Mouse (Mus musculus): ENCODE measurements at regions not wholly inside any gene's neighbourhood (a gene's known extent, or its start where the extent isn't known, plus 50 kb on each side); places are given as distances from the start of the nearest gene placed in this dataset.

DNA sequence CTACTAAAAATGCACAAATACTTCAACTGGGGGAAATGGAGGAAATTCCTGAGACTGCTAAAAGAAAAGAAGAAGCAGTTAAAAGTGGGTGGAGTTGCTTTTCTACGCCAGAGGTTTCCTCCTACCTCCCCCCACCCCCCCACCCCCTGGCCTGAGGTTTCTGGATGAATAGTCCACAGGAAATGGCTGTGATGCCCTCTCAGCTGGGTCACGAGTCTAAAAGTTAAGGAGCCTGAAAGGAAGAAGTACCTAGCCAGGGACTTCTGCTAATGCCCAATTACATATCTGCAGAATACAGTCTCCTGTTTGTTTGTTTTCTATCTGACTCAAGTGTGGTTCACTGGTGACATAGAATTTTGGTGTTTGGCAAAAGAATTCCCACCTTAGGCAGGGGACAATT is 169.4 kb downstream of the Mtx2 start:
- no peak overlapping the region for H3K4me3 ChIP-seq
- no peak overlapping the region for H3K9ac ChIP-seq
- no peaks in the 10 kb centered on the region for H3K9me3 ChIP-seq
- no peaks in the 10 kb centered on the region for H3K36me3 ChIP-seq (replicated peaks)
- H3K27me3 ChIP-seq (replicated peaks) = no peaks in the 10 kb centered on the region
- H3K27ac ChIP-seq = no peak overlapping the region
- ATAC-seq (replicated peaks) = no peak
- no peaks in the 10 kb centered on the region for H3K4me1 ChIP-seq
- WGBS = 35% methylated on average over 2 of the region's 2 CpGs
- H3K4me2 ChIP-seq = no peak overlapping the region

- Histone ChIP-seq H3K36me3 (replicated peaks) (no peaks in the 10 kb centered on the region), H3K4me1 (no peaks in the 10 kb centered on the region), H3K9me3 (no peaks in the 10 kb centered on the region), H3K4me2 (no peak overlapping the region), H3K4me3 (no peak overlapping the region), H3K27ac (no peak overlapping the region), H3K9ac (no peak overlapping the region), H3K27me3 (replicated peaks) (no peaks in the 10 kb centered on the region)
- ATAC-seq (replicated peaks) = no peak
- 94% methylated on average over 1 of the region's 1 CpGs for WGBS
Measured at GRCm38 (mm10) chr2:74997736-74998135, 172.1 kb downstream of the Mtx2 start.

DNA sequence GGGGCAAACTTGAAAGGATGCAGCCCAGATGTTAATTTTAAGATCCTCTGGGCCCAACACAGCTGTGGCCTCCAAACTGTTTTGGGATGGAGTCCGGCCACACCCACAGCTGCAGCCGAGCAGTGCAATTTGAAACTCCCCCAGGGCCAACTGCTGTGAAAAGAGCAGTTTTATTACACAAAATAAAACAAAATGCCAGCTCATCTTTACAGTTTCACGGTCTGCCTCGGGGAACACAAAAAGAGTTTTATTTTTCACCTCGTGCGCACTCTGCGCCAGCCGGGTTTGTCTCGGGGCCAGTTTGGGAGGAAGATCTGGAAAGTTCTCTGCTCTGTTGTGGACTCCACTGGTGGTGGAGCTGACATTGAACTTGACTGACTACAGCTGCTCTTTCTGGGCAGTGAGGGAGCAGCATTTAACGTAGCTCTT is 174.8 kb downstream of the Mtx2 start:
- no peak overlapping the region for H3K4me2 ChIP-seq
- no peak overlapping the region for H3K9ac ChIP-seq
- no peaks in the 10 kb centered on the region for H3K9me3 ChIP-seq
- H3K4me3 ChIP-seq = no peak overlapping the region
- no peak for ATAC-seq (replicated peaks)
- 67% methylated on average over 10 of the region's 10 CpGs for WGBS
- H3K36me3 ChIP-seq (replicated peaks) = no peaks in the 10 kb centered on the region
- H3K4me1 ChIP-seq = no peaks in the 10 kb centered on the region
- no peak overlapping the region for H3K27ac ChIP-seq
- H3K27me3 ChIP-seq (replicated peaks) = no peaks in the 10 kb centered on the region

DNA sequence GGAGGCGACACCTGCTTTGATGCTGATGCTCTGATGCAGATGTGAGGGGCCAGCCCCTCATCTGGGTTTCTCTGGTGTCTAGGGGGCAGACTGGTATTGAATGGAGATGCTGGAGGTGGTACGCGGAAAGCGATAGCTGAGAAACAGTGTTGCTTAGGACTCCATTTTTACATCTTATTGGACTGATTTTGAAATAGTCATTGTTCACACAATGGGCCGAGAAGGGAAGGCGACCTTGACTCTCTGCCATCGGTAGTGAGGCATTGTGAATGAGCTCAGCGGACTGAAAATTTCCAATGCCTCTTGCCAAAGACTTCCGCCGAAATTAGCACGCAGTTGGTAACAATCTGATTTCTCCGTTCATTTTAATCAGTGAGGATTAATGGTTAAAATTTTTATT is 177.0 kb downstream of the Mtx2 start:
- no peak overlapping the region for H3K27ac ChIP-seq
- no peak overlapping the region for H3K9ac ChIP-seq
- no peaks in the 10 kb centered on the region for H3K27me3 ChIP-seq (replicated peaks)
- 59% methylated on average over 12 of the region's 12 CpGs for WGBS
- no peak for ATAC-seq (replicated peaks)
- peak overlapping the region; percentile 22 for H3K4me2 ChIP-seq
- H3K36me3 ChIP-seq (replicated peaks) = no peaks in the 10 kb centered on the region
- H3K9me3 ChIP-seq = no peaks in the 10 kb centered on the region
- H3K4me1 ChIP-seq = no peaks in the 10 kb centered on the region
- H3K4me3 ChIP-seq = no peak overlapping the region

- Histone ChIP-seq H3K36me3 (replicated peaks) (no peaks in the 10 kb centered on the region), H3K4me1 (no peaks in the 10 kb centered on the region), H3K27ac (no peak overlapping the region), H3K4me2 (no peak overlapping the region), H3K27me3 (replicated peaks) (no peaks in the 10 kb centered on the region), H3K9ac (no peak overlapping the region), H3K4me3 (no peak overlapping the region), H3K9me3 (no peaks in the 10 kb centered on the region)
- no peak for ATAC-seq (replicated peaks)
- 81% methylated on average over 1 of the region's 1 CpGs for WGBS
Measured at GRCm38 (mm10) chr2:75008116-75008515, 182.5 kb downstream of the Mtx2 start.

- no peak for ATAC-seq (replicated peaks)
- Histone ChIP-seq H3K27me3 (replicated peaks) (no peaks in the 10 kb centered on the region), H3K4me3 (no peak overlapping the region), H3K4me1 (no peaks in the 10 kb centered on the region), H3K27ac (no peak overlapping the region), H3K4me2 (no peak overlapping the region), H3K36me3 (replicated peaks) (no peaks in the 10 kb centered on the region), H3K9ac (no peak overlapping the region), H3K9me3 (no peaks in the 10 kb centered on the region)
- WGBS = 82% methylated on average over 7 of the region's 7 CpGs
Measured at GRCm38 (mm10) chr2:75010647-75011046, 185.0 kb downstream of the Mtx2 start.

GRCm38 (mm10) chr2:75012046-75012445 is 186.4 kb downstream of the Mtx2 start:
- ATAC-seq (replicated peaks) = no peak
- WGBS = 84% methylated on average over 8 of the region's 8 CpGs

DNA sequence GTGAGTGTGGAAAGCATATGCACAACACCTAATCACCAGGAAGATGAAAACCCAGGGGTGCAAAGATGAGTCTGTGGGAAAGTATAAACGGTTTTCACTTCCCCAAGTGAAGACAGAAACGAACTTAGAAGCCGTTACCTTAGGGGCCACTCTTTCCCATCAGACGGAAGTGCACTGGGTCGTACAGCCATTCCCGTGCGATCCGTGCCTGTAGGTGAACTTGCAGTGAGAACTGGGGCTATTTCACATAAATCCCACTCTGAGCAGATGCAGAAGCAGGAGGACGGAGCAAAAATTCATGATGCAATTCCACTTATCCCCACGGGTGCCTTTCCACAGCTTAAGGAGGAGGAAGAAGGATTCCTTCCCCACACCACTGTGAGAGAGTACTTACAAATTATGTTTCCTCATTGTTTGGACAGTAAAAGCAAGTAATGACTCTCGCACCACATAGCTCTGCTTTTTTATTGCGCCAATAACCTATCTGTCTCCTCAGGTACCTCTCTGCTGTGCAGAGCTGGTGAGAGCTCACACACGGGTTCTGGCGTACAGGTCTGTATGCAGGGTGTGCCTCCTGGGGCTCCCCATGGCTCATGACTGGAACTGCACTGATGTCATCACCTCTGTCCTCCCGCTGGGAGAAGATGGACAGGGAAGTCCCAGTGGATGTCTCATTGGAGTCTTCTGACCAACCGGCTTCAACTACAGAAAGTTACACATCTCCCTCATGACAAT is 189.6 kb downstream of the Mtx2 start:
- Histone ChIP-seq H3K27me3 (replicated peaks) (no peaks in the 10 kb centered on the region), H3K4me2 (no peak overlapping the region), H3K4me3 (no peak overlapping the region), H3K27ac (no peak overlapping the region), H3K9ac (no peak overlapping the region), H3K4me1 (no peaks in the 10 kb centered on the region), H3K9me3 (no peaks in the 10 kb centered on the region), H3K36me3 (replicated peaks) (no peaks in the 10 kb centered on the region)
- 83% methylated on average over 16 of the region's 16 CpGs for WGBS
- ATAC-seq (replicated peaks) = no peak

More at GRCm38 (mm10) chr2:75012046-75012445, 186.4 kb downstream of the Mtx2 start:
- H3K4me3 ChIP-seq = no peak overlapping the region
- no peak overlapping the region for H3K27ac ChIP-seq
- H3K4me2 ChIP-seq = no peak overlapping the region
- no peaks in the 10 kb centered on the region for H3K4me1 ChIP-seq
- H3K9ac ChIP-seq = no peak overlapping the region
- no peaks in the 10 kb centered on the region for H3K36me3 ChIP-seq (replicated peaks)
- no peaks in the 10 kb centered on the region for H3K27me3 ChIP-seq (replicated peaks)
- H3K9me3 ChIP-seq = no peaks in the 10 kb centered on the region

DNA sequence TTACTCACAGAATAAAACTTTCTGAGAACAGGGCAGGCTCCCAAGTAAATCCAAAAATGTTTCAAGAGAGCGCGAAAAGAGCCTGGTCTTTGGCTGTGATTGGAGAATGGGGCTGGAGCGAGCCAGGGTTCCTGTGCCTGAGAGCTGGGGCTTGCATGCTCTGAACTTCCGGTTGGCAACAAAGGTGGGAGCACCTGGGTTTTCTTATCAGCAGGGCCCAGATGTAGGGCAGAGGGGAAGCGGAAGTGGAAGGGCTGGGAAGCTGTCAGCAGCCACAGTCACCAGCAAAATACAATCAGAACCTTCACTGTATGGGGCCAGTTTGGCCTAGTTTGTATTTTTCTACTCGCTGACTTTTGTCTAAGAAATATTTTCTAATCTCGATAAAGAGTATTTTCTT is 193.9 kb downstream of the Mtx2 start:
- no peaks in the 10 kb centered on the region for H3K27me3 ChIP-seq (replicated peaks)
- no peaks in the 10 kb centered on the region for H3K4me1 ChIP-seq
- H3K9ac ChIP-seq = no peak overlapping the region
- no peaks in the 10 kb centered on the region for H3K9me3 ChIP-seq
- H3K4me3 ChIP-seq = no peak overlapping the region
- H3K4me2 ChIP-seq = no peak overlapping the region
- no peaks in the 10 kb centered on the region for H3K36me3 ChIP-seq (replicated peaks)
- no peak overlapping the region for H3K27ac ChIP-seq
- ATAC-seq (replicated peaks) = no peak
- WGBS = 83% methylated on average over 7 of the region's 7 CpGs

GRCm38 (mm10) chr2:75021639-75022038 is 196.0 kb downstream of the Mtx2 start:
- 68% methylated on average over 7 of the region's 7 CpGs for WGBS
- Histone ChIP-seq H3K9me3 (no peaks in the 10 kb centered on the region), H3K27me3 (replicated peaks) (no peaks in the 10 kb centered on the region), H3K9ac (no peak overlapping the region), H3K36me3 (replicated peaks) (no peaks in the 10 kb centered on the region), H3K27ac (no peak overlapping the region), H3K4me1 (no peaks in the 10 kb centered on the region), H3K4me2 (no peak overlapping the region), H3K4me3 (no peak overlapping the region)
- ATAC-seq (replicated peaks) = no peak

DNA sequence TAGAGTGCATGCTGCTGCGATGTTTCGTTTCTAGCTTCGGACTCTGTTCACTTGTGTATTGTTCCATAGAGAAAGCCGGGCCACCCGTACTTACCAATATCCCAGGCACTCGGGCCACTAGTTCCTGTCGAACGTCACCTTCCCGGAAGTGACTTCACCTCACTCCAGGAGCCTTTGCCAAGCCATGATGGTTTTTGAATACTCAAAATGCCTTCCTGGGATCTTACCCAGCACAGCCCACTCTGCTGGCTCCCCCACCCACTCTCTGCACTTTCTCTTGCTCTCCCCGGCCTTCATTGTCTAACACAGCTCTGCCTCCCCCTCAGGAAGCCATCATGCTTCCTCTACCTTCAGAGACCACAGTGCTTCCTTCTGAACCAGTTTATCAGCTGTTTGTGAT is 202.5 kb downstream of the Mtx2 start:
- H3K9ac ChIP-seq = no peak overlapping the region
- WGBS = 91% methylated on average over 10 of the region's 10 CpGs
- H3K4me3 ChIP-seq = no peak overlapping the region
- no peak overlapping the region for H3K4me2 ChIP-seq
- H3K27ac ChIP-seq = no peak overlapping the region
- H3K9me3 ChIP-seq = no peaks in the 10 kb centered on the region
- ATAC-seq (replicated peaks) = no peak
- H3K4me1 ChIP-seq = no peaks in the 10 kb centered on the region
- no peaks in the 10 kb centered on the region for H3K27me3 ChIP-seq (replicated peaks)
- no peaks in the 10 kb centered on the region for H3K36me3 ChIP-seq (replicated peaks)

- ATAC-seq (replicated peaks) = no peak
- Histone ChIP-seq H3K4me2 (no peak overlapping the region), H3K36me3 (replicated peaks) (no peaks in the 10 kb centered on the region), H3K4me1 (no peaks in the 10 kb centered on the region), H3K4me3 (no peak overlapping the region), H3K27me3 (replicated peaks) (no peaks in the 10 kb centered on the region), H3K27ac (no peak overlapping the region), H3K9me3 (no peaks in the 10 kb centered on the region), H3K9ac (no peak overlapping the region)
- 57% methylated on average over 8 of the region's 8 CpGs for WGBS
Measured at GRCm38 (mm10) chr2:75029089-75029693, 203.6 kb downstream of the Mtx2 start.

DNA sequence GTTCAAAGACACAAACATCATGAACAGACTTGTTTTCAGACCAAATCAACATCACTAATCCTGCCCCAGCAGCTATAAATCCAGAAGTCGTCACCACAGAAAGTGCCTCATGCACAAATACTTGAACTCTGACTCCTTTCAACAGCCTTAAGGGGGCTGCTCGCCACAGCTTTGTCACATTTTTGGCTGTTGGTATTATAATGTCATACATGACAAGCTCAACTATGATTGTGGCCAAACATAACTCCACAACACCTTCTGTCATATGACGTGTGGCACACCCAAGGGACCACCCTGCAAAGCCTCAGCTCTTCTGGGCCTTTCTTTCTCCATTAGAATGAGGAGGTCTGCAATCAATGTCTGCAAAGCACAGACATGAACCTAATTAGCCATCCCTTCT is 209.1 kb downstream of the Mtx2 start:
- WGBS = 81% methylated on average over 3 of the region's 3 CpGs
- no peaks in the 10 kb centered on the region for H3K9me3 ChIP-seq
- no peak overlapping the region for H3K27ac ChIP-seq
- H3K4me1 ChIP-seq = no peaks in the 10 kb centered on the region
- H3K27me3 ChIP-seq (replicated peaks) = no peaks in the 10 kb centered on the region
- no peak for ATAC-seq (replicated peaks)
- H3K4me3 ChIP-seq = no peak overlapping the region
- no peak overlapping the region for H3K4me2 ChIP-seq
- H3K36me3 ChIP-seq (replicated peaks) = no peaks in the 10 kb centered on the region
- no peak overlapping the region for H3K9ac ChIP-seq
